In the genomic region with DNA sequence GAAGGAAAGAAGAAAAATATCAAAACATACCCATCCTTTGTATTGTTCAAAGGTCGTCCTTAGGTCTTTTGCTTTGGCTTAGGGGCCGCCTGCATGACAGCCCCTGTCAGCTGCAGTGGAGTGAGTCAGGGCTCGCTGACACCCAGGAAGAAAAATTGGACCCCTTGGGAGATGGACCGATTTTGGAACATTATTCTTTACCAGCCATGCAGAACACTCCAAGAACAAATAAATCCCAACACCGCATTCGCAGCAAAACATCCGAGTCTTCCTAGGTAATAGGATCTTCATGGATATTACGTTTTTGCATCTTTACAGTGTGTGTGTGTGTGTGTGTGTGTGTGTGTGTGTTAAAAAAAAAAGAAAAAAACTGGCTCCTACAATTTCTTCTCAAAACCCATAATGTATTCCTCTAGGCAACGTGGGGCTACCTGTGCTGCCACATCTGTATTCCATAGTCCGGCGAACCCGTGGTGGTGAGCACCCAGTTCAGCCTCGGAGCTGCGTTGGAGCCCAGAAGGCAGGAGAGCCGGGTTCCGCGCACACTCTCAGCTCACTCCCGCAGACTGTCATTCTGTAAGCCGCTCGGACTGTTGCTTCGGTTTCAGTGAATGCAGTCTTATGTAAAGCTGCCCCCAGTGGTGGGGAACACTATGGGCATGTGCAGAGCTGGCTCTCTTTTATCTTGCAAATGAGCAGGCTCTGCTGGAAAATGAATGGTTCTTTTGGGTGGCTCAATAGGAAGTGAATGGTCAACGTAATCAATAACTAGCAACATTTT, we compare ENCODE assay signal across 8 mouse cellular contexts. TPM values are rescaled to one million over a fixed set of nuclear protein-coding genes. Genes with fewer than 3 reads are reported as not detected.
DNase-seq lines count a peak whose midpoint lies in the region; ATAC-seq and TF ChIP-seq lines count a peak whose summit lies in the region.

Gene Lrrtm3 (minus strand): TSS at position 598 of the 781 bp plus-strand sequence.

- H3K9ac ChIP-seq in embryonic facial prominence, embryonic 14.5 days (ENCODE audit: low read depth, low read length), result peak within 1 kb of the TSS; percentile 41
- H3K9ac ChIP-seq in heart, embryonic 16.5 days (ENCODE audit: low read length), result peak within 1 kb of the TSS; percentile 53
- H3K9ac ChIP-seq in liver, embryonic 11.5 days (ENCODE audit: low read depth, low read length), result no peak within 1 kb of the TSS
- H3K9ac ChIP-seq in neural tube, embryonic 14.5 days (replicated peaks; ENCODE audit: low read depth, low read length), result peak within 1 kb of the TSS; percentile 49

- peaks cover 20% of the 10 kb centered on the region for H3K27me3 ChIP-seq in embryonic facial prominence, embryonic 14.5 days (replicated peaks; ENCODE audit: control insufficient read depth, insufficient read depth, low read length)
- peaks cover 9% of the 10 kb centered on the region for H3K27me3 ChIP-seq in heart, embryonic 16.5 days (ENCODE audit: control insufficient read depth, insufficient read depth, low read length)
- H3K27me3 ChIP-seq in liver, embryonic 11.5 days (replicated peaks; ENCODE audit: control insufficient read depth, insufficient read depth, low read length), result peaks cover 25% of the 10 kb centered on the region
- peaks cover 2% of the 10 kb centered on the region; the same call in 1 of the 2 replicates for H3K27me3 ChIP-seq in neural tube, embryonic 14.5 days (ENCODE audit: control insufficient read depth, insufficient read depth, low read length)

- H3K4me3 ChIP-seq in gastrocnemius, adult 2 months, result peak within 1 kb of the TSS; percentile 65
- H3K4me3 ChIP-seq in embryonic facial prominence, embryonic 14.5 days (ENCODE audit: low read depth, low read length), result peak within 1 kb of the TSS; percentile 43
- H3K4me3 ChIP-seq in heart, embryonic 16.5 days (ENCODE audit: low read length), result peak within 1 kb of the TSS; percentile 46
- 0 out of 2 replicates have a peak within 1 kb of the TSS, but pooled peaks have one; percentile 7 for H3K4me3 ChIP-seq in liver, embryonic 11.5 days (ENCODE audit: low read depth, low read length)
- H3K4me3 ChIP-seq in neural tube, embryonic 14.5 days (ENCODE audit: low read depth, low read length), result peak within 1 kb of the TSS; percentile 49

- peak; percentile 44 for TF ChIP-seq CTCF in gastrocnemius, adult 2 months (IDR thresholded peaks at IDR 0.05)

- intact Hi-C loops in gastrocnemius, adult 2 months (cut with DNase I), result no loop called here
- intact Hi-C loops in gastrocnemius, postnatal 36 days (cut with DNase I), result no loop called here

- H3K36me3 ChIP-seq in embryonic facial prominence, embryonic 14.5 days (ENCODE audit: control insufficient read depth, insufficient read depth, low read length), result no peaks in the 10 kb centered on the region
- H3K36me3 ChIP-seq in heart, embryonic 16.5 days (ENCODE audit: control insufficient read depth, insufficient read depth), result no peaks in the 10 kb centered on the region
- H3K36me3 ChIP-seq in liver, embryonic 11.5 days (ENCODE audit: control insufficient read depth, insufficient read depth, low read length), result no peaks in the 10 kb centered on the region
- H3K36me3 ChIP-seq in neural tube, embryonic 14.5 days (ENCODE audit: control insufficient read depth, insufficient read depth, low read length), result no peaks in the 10 kb centered on the region

- H3K9me3 ChIP-seq in embryonic facial prominence, embryonic 14.5 days (ENCODE audit: control insufficient read depth, low read length), result no peaks in the 10 kb centered on the region
- no peaks in the 10 kb centered on the region for H3K9me3 ChIP-seq in heart, embryonic 16.5 days (replicated peaks; ENCODE audit: control insufficient read depth, low read length)
- H3K9me3 ChIP-seq in liver, embryonic 11.5 days (ENCODE audit: control insufficient read depth, low read length), result no peaks in the 10 kb centered on the region
- H3K9me3 ChIP-seq in neural tube, embryonic 14.5 days (ENCODE audit: control insufficient read depth, low read length), result no peaks in the 10 kb centered on the region

- DNase-seq in gastrocnemius, adult 2 months, result peak; percentile 39
- DNase-seq in gastrocnemius, postnatal 36 days, result no peak
- DNase-seq in embryonic facial prominence, embryonic 14.5 days (ENCODE audit: low spot score), result peak; percentile 94
- DNase-seq in kidney, postnatal 36 days, result peak; percentile 26 to 33
- DNase-seq in liver, embryonic 11.5 days (ENCODE audit: low spot score), result peak; percentile 38
- no peak for DNase-seq in c-Kit-positive CD71-positive TER-119-positive erythroid progenitor cells, embryonic 14.5 days (ENCODE audit: low spot score)

- no peak within 1 kb of the TSS for H3K27ac ChIP-seq in gastrocnemius, adult 2 months
- no peak within 1 kb of the TSS for H3K27ac ChIP-seq in embryonic facial prominence, embryonic 14.5 days (replicated peaks; ENCODE audit: low read depth, low read length)
- no peak within 1 kb of the TSS for H3K27ac ChIP-seq in heart, embryonic 16.5 days (ENCODE audit: low read length)
- no peak within 1 kb of the TSS for H3K27ac ChIP-seq in liver, embryonic 11.5 days (ENCODE audit: low read depth, low read length)
- H3K27ac ChIP-seq in neural tube, embryonic 14.5 days (ENCODE audit: low read depth, low read length), result peak within 1 kb of the TSS; percentile 48

- peak; percentile 93 for ATAC-seq in embryonic facial prominence, embryonic 14.5 days (ENCODE audit: low read depth)
- peak; percentile 82; the same call in 1 of the 2 replicates for ATAC-seq in heart, embryonic 16.5 days (replicated peaks; ENCODE audit: extremely low read depth, insufficient read depth, low FRiP score)
- ATAC-seq in liver, embryonic 11.5 days (replicated peaks; ENCODE audit: low FRiP score), result peak; percentile 58
- ATAC-seq in neural tube, embryonic 14.5 days (ENCODE audit: low read depth), result peak; percentile 96

- H3K4me1 ChIP-seq in embryonic facial prominence, embryonic 14.5 days (ENCODE audit: control insufficient read depth, insufficient read depth, low read length), result peaks cover 12% of the 10 kb centered on the region; the same call in 1 of the 2 replicates
- H3K4me1 ChIP-seq in heart, embryonic 16.5 days (ENCODE audit: control insufficient read depth, insufficient read depth, low read length), result peaks cover 19% of the 10 kb centered on the region
- no peaks in the 10 kb centered on the region for H3K4me1 ChIP-seq in liver, embryonic 11.5 days (replicated peaks; ENCODE audit: control insufficient read depth, insufficient read depth, low read length)
- H3K4me1 ChIP-seq in neural tube, embryonic 14.5 days (ENCODE audit: control insufficient read depth, insufficient read depth, low read length), result 0 out of 2 replicates have a peak, but pooled peaks cover 3% of the 10 kb centered on the region

- WGBS in embryonic facial prominence, embryonic 14.5 days, result under 1% methylated on average over 22 of the region's 22 CpGs
- 6% methylated on average over 22 of the region's 22 CpGs for WGBS in heart, embryonic 16.5 days
- WGBS in liver, embryonic 11.5 days, result 6% methylated on average over 22 of the region's 22 CpGs
- WGBS in neural tube, embryonic 14.5 days, result under 1% methylated on average over 22 of the region's 22 CpGs

- peak within 1 kb of the TSS; percentile 76 for H3K4me2 ChIP-seq in embryonic facial prominence, embryonic 14.5 days (ENCODE audit: low read depth, low read length)
- H3K4me2 ChIP-seq in heart, embryonic 16.5 days (ENCODE audit: low read depth, low read length), result peak within 1 kb of the TSS; percentile 82
- peak within 1 kb of the TSS; percentile 51 for H3K4me2 ChIP-seq in liver, embryonic 11.5 days
- H3K4me2 ChIP-seq in neural tube, embryonic 14.5 days (ENCODE audit: low read depth, low read length), result peak within 1 kb of the TSS; percentile 88

RNA-seq across cellular contexts. Expression of gene Lrrtm3, which starts in this region (rescaled TPM):
- total RNA-seq in gastrocnemius, adult 2 months (2021), result under 1 TPM; 0.41 to 0.59 TPM
- under 1 TPM; 0.15 to 0.54 TPM for total RNA-seq in gastrocnemius, postnatal 36 days (2021)
- polyA plus RNA-seq in embryonic facial prominence, embryonic 14.5 days (2014; fragmentation: Nextera tagmentation; extraction: Ambion mirVana), result 3.2 and 5.5 TPM in 2 replicates
- polyA plus RNA-seq in heart, embryonic 16.5 days (2015; fragmentation: Nextera tagmentation; extraction: Ambion mirVana), result 1.7 and 2.2 TPM in 2 replicates
- 0.43 and 0.52 TPM in 2 replicates for polyA plus RNA-seq in liver, embryonic 11.5 days (2014; fragmentation: Nextera tagmentation; extraction: Ambion mirVana)
- polyA plus RNA-seq in neural tube, embryonic 14.5 days (2014; fragmentation: Nextera tagmentation; extraction: Ambion mirVana), result 33.2 and 50.0 TPM in 2 replicates

Comparison
In these comparisons a context has a peak if more than half of its experiments do, and no peak if none do; other contexts are left out.
1. Peak in DNase-seq and H3K4me3 ChIP-seq in gastrocnemius, adult 2 months; RNA of the gene not detected or under 1 TPM.
2. Peak in DNase-seq, ATAC-seq, H3K4me3 ChIP-seq and H3K4me2 ChIP-seq in liver, embryonic 11.5 days; RNA of the gene not detected or under 1 TPM.
3. DNase-seq: peak in embryonic facial prominence, embryonic 14.5 days (single experiment) and kidney, postnatal 36 days (2 of 2); none in gastrocnemius, postnatal 36 days (0 of 2) and c-Kit-positive CD71-positive TER-119-positive erythroid progenitor cells, embryonic 14.5 days (single experiment).
4. H3K4me3 ChIP-seq: peak in every context shown above with its lines; median percentile 65 in gastrocnemius, adult 2 months; 49 in neural tube, embryonic 14.5 days; 46 in heart, embryonic 16.5 days; 43 in embryonic facial prominence, embryonic 14.5 days; 7 in liver, embryonic 11.5 days.
5. Peak in every context shown above with its lines, with median percentiles within 50 percentile points of each other: ATAC-seq and H3K4me2 ChIP-seq.